Comparison of ENCODE assay signal across 11 mouse cellular contexts in the genomic region with DNA sequence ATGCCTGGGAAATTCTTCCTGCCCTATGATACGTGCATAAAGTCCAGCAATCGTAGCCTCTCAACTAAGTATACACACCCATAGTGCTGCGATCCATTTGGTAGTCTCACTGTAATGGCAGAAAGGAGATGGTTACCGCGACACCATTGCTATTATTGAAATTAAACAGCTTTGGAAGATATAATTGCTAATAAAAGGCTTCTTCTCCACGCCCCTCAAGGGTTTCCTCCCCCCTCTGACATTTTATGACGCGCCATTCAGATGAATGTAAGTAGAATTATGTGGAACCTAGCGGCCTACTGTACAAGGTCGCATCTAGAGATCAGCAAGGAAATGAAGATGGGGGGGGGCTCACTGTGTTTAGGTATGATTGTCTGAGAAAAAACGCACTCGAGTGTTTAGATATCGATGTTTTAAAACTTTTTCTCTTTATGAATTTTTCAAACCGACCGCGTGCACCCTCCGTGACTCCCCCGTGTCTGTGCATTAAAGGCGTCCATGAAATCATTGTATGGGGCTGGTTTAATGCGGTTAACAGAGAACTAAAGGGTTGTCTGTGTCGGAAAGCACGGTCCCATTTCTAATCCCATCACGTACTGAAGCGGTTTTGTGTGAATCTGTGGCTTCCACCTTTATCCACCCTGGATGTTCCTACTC.
DNase-seq lines count a peak whose midpoint lies in the region; ATAC-seq lines count a peak whose summit lies in the region.
"Had no signal": no experiment of that assay in that cellular context is flagged by ENCODE, and none has a peak within 500 bp of the region (broad histone marks: within the 10 kb centered on the region; RNA-seq: fewer than 3 reads in every experiment).

No protein-coding gene starts in this region.

- H3K36me3 ChIP-seq in forebrain, embryonic 11.5 days (ENCODE audit: control insufficient read depth, insufficient read depth, low read length) = no peaks in the 10 kb centered on the region
- no peaks in the 10 kb centered on the region for H3K36me3 ChIP-seq in midbrain, embryonic 10.5 days
- H3K36me3 ChIP-seq: embryonic facial prominence, embryonic 15.5 days had no signal

- peak overlapping the region; percentile 100 for H3K9ac ChIP-seq in forebrain, embryonic 11.5 days (ENCODE audit: low read length)
- H3K9ac ChIP-seq: embryonic facial prominence, embryonic 15.5 days; lung, embryonic 14.5 days had no signal

- no peaks in the 10 kb centered on the region for H3K9me3 ChIP-seq in forebrain, embryonic 11.5 days (ENCODE audit: control insufficient read depth, low read length)
- H3K9me3 ChIP-seq in midbrain, embryonic 10.5 days (replicated peaks) = no peaks in the 10 kb centered on the region
- H3K9me3 ChIP-seq: embryonic facial prominence, embryonic 15.5 days had no signal

- WGBS in forebrain, embryonic 11.5 days = 1% methylated on average over 24 of the region's 24 CpGs
- 3% methylated on average over 24 of the region's 24 CpGs for WGBS in midbrain, embryonic 10.5 days

- H3K4me1 ChIP-seq in forebrain, embryonic 11.5 days (replicated peaks; ENCODE audit: control insufficient read depth, insufficient read depth, low read length) = 0 out of 2 replicates have a peak, but pooled peaks cover 1% of the 10 kb centered on the region
- H3K4me1 ChIP-seq in midbrain, embryonic 10.5 days = peaks cover 35% of the 10 kb centered on the region

- intact Hi-C loops in left cerebral cortex, postnatal 25 days (cut with DNase I) = loop anchor here (2.0 to 10.0 kb wide), 9 partner anchors 197 to 1937 kb away; partner anchors contain the start of genes Cetn3 and Rasa1

- peak overlapping the region; percentile 85 for H3K4me3 ChIP-seq in forebrain, embryonic 11.5 days (ENCODE audit: low read depth, low read length)
- peak overlapping the region; percentile 58; the same call in 1 of the 2 replicates for H3K4me3 ChIP-seq in midbrain, embryonic 10.5 days
- H3K4me3 ChIP-seq: embryonic facial prominence, embryonic 15.5 days had no signal

- H3K4me2 ChIP-seq in forebrain, embryonic 11.5 days (ENCODE audit: low read depth, low read length, severe bottlenecking) = peak overlapping the region; percentile 75
- H3K4me2 ChIP-seq: embryonic facial prominence, embryonic 15.5 days; lung, embryonic 14.5 days had no signal

- H3K27me3 ChIP-seq in forebrain, embryonic 11.5 days (ENCODE audit: control insufficient read depth, insufficient read depth, low read length) = peaks cover 5% of the 10 kb centered on the region; the same call in 1 of the 2 replicates
- peaks cover 100% of the 10 kb centered on the region for H3K27me3 ChIP-seq in midbrain, embryonic 10.5 days (ENCODE audit: low read depth, poor library complexity, severe bottlenecking)

- DNase-seq in left cerebral cortex, postnatal 25 days (ENCODE audit: low spot score in 2 of 2) = peak; percentile 40 to 49
- DNase-seq in left cerebral cortex, adult 8-10 months (ENCODE audit: low spot score in 2 of 2) = no peak
- peak; percentile 60 for DNase-seq in forebrain, embryonic 11.5 days (ENCODE audit: low spot score)
- peak; percentile 34 for DNase-seq in midbrain, embryonic 10.5 days (ENCODE audit: low spot score)
- DNase-seq in kidney, postnatal 10 days = no peak
- DNase-seq in adrenal gland, adult 8-10 months = no peak
- DNase-seq in thymus, postnatal 4 days = no peak
- DNase-seq in urinary bladder, adult 2 months (ENCODE audit: low spot score) = no peak
- DNase-seq: lung, embryonic 14.5 days had no signal

- H3K27ac ChIP-seq in forebrain, embryonic 11.5 days (ENCODE audit: low read depth, low read length) = peak overlapping the region; percentile 100
- H3K27ac ChIP-seq in midbrain, embryonic 10.5 days (replicated peaks) = peak overlapping the region; percentile 84; the same call in 1 of the 2 replicates
- H3K27ac ChIP-seq: embryonic facial prominence, embryonic 15.5 days had no signal

- no peak for ATAC-seq in forebrain, embryonic 11.5 days (replicated peaks; ENCODE audit: low FRiP score)
- ATAC-seq: inflammation-experienced regulatory T-cells, adult 6 months had no signal

Comparison
In these comparisons a context has a peak if more than half of its experiments do, and no peak if none do; other contexts are left out.
1. DNase-seq: peak in left cerebral cortex, postnatal 25 days (2 of 2), forebrain, embryonic 11.5 days (single experiment) and midbrain, embryonic 10.5 days (single experiment); none in left cerebral cortex, adult 8-10 months (0 of 2), kidney, postnatal 10 days (single experiment), adrenal gland, adult 8-10 months (single experiment), thymus, postnatal 4 days (single experiment) and urinary bladder, adult 2 months (single experiment).